Mouse (Mus musculus) midbrain, embryonic 16.5 days (tissue): Measurements from ENCODE around the gene Sphk1. TPM values are rescaled to one million over a fixed set of nuclear protein-coding genes. Genes with fewer than 3 reads are reported as not detected.

Experiments used
- ATAC-seq: fragments of 200-750 bp; cut with Nextera tagmentation; 2 replicates; pipeline ENCODE4 v1.8.0; 2017; ENCODE audit warnings: moderate TSS enrichment
- H3K27ac ChIP-seq: fragments of 300-500 bp; sonication (generic); 2 replicates; pipeline ENCODE4 v1.5.1; 2014; ENCODE audit warnings: mild to moderate bottlenecking, low read length, mixed read lengths
- H3K27me3 ChIP-seq: fragments of 300-500 bp; sonication (generic); 2 replicates; pipeline ENCODE4 v1.6.1; 2014; ENCODE audit warnings: low read depth, low read length, mixed read lengths; ENCODE audit not compliant: control insufficient read depth, insufficient read depth
- H3K36me3 ChIP-seq: fragments of 300-500 bp; sonication (generic); 2 replicates; pipeline ENCODE4 v1.6.1; 2014; ENCODE audit warnings: mild to moderate bottlenecking, low read length, moderate library complexity, mixed read lengths; ENCODE audit not compliant: control insufficient read depth, insufficient read depth
- H3K4me1 ChIP-seq: fragments of 300-500 bp; sonication (generic); 2 replicates; pipeline ENCODE4 v1.6.1; 2014; ENCODE audit warnings: mild to moderate bottlenecking, low read length, mixed read lengths; ENCODE audit not compliant: control insufficient read depth, insufficient read depth
- H3K4me2 ChIP-seq: fragments of 300-500 bp; sonication (generic); 2 replicates; pipeline ENCODE4 v1.6.1; 2014; ENCODE audit warnings: mild to moderate bottlenecking, low read length, mixed read lengths
- H3K4me3 ChIP-seq: fragments of 300-500 bp; sonication (generic); 2 replicates; pipeline ENCODE4 v1.5.1; 2014; ENCODE audit warnings: low read depth, mild to moderate bottlenecking, low read length, moderate library complexity, mixed read lengths
- H3K9ac ChIP-seq: fragments of 300-500 bp; sonication (generic); 2 replicates; pipeline ENCODE4 v1.6.1; 2014; ENCODE audit warnings: low read depth, low read length, mixed read lengths
- H3K9me3 ChIP-seq: fragments of 300-500 bp; sonication (generic); replicated peaks from 2 replicates; pipeline ENCODE4 v1.6.1; 2014; ENCODE audit warnings: mild to moderate bottlenecking, low read length, mixed read lengths; ENCODE audit not compliant: control insufficient read depth, poor library complexity, severe bottlenecking
- WGBS: fragments of 180-500 bp; shearing (Covaris S2); extraction: QIAGEN DNeasy Blood & Tissue Kit; methylation state at CpG from one replicate; pipeline ENCODE4 v1.1.7; 2014; 5-methylcytosine and 5-hydroxymethylcytosine counted together
- polyA plus RNA-seq: library from polyadenylated mRNA; unstranded; fragments of >200 nt; fragmentation: Nextera tagmentation; extraction: Ambion mirVana; gene quantifications from 2 replicates; pipeline ENCODE4 v1.2.1, GENCODE M21; 2015

The Sphk1 gene
- polyA plus RNA-seq, 1 experiment from 2014 or later: 5.5 TPM

DNA sequence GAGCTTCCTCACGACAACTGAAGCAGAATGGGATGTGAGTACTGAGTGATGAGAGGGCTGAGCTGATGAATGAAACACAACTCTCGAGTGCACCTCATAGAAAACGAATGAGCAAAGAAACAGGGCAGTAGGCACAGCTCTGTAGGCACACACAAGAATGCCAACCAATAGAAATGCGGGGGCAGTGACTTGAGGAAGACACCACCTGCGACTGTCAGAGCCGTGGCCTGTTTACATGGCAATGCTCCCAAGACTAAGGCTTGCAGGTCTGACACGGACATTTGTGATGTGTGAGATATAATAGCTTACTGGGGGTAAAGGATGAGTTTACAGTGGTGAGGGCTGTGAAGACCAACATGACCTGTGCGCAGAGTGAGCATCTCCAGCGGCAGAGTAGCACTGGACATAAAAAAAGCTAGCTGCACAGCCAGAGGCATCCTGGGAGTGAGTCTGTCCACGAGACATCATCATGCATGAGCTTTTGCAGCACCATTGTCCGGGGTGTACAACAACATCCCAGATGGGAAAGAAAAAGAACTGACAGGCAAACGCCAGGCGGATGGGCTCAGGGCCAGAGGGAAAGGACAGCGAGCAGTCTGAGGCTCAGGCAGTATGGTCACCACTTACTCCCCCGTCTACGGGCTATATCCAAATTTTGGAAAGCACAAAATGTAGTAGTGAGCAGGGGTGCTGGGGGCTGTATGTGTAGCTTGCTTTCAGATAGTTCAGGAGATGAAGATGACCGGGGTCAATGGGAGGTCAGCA, 16.8 kb downstream of the Sphk1 start:
- 80% methylated on average over 17 of the region's 17 CpGs for WGBS
- Histone ChIP-seq H3K36me3 (peaks cover 41% of the 10 kb centered on the region), H3K27ac (no peak overlapping the region), H3K4me1 (no peaks in the 10 kb centered on the region), H3K9me3 (no peaks in the 10 kb centered on the region), H3K4me3 (no peak overlapping the region), H3K4me2 (no peak overlapping the region), H3K9ac (no peak overlapping the region), H3K27me3 (no peaks in the 10 kb centered on the region)
- ATAC-seq: no peak

DNA sequence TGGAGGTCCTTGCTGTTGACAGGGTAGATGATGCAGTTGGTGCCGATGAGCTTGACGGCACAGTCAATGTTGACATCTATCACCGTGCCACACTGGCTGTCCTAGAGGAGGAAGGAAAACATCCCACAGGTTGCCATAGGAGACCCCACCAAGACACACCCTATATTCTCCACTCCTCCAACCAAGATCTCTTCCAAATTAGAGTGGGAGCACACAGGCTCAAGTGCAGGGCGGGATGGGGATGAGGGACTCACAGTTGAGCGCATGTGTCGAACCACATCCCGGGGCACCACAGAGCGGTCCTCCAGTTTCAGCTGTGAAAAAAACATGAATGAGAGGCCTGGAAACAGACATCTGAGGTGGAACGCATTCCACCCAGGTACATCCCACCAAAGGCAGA, 18.1 kb downstream of the Sphk1 start:
- H3K27me3 ChIP-seq: no peaks in the 10 kb centered on the region
- no peaks in the 10 kb centered on the region for H3K4me1 ChIP-seq
- H3K4me3 ChIP-seq: no peak overlapping the region
- H3K4me2 ChIP-seq: no peak overlapping the region
- H3K9ac ChIP-seq: no peak overlapping the region
- H3K27ac ChIP-seq: no peak overlapping the region
- no peak for ATAC-seq
- peaks cover 28% of the 10 kb centered on the region for H3K36me3 ChIP-seq
- no peaks in the 10 kb centered on the region for H3K9me3 ChIP-seq
- WGBS: 96% methylated on average over 9 of the region's 9 CpGs

DNA sequence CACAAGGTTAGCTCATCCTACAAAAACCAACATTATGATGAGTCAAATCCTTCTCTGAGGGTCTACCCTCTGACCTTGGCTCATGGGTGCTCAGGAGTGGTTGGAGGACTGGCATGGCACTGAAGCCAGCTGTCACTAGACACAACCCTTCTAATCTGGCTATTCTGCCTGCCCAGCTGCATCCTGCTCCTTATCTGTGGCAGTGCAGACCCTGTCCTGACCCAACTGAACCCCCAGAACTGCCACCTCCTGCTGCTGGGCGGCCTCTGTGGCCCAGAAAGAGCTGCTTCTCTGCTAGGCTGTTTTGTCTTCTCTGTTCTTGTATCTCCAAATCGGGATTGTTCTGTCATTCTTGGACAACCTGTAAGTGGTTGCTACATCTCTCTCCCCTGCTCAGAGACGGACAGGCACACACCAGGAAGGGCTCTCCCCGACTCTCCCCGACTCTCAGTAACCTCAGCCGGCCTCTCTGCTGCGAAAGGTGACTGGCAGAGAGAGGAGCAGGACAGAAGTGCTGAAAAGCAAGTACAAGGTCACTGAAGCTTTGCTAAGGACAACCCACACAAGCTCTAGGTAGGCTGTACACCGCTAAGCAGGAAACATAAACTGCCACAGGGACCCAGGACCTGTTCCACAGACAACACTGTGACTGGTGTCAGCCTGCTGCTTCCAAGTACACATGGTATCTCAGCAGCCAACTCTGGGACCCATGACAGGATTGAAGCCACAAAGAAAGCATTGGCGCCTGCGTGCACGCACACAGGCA, 18.7 kb downstream of the Sphk1 start:
- no peak overlapping the region for H3K9ac ChIP-seq
- no peaks in the 10 kb centered on the region for H3K27me3 ChIP-seq
- no peak for ATAC-seq
- no peaks in the 10 kb centered on the region for H3K9me3 ChIP-seq
- H3K36me3 ChIP-seq: peaks cover 21% of the 10 kb centered on the region
- H3K27ac ChIP-seq: no peak overlapping the region
- 93% methylated on average over 11 of the region's 11 CpGs for WGBS
- no peak overlapping the region for H3K4me2 ChIP-seq
- H3K4me3 ChIP-seq: no peak overlapping the region
- peaks cover 3% of the 10 kb centered on the region; the same call in 1 of the 2 replicates for H3K4me1 ChIP-seq

DNA sequence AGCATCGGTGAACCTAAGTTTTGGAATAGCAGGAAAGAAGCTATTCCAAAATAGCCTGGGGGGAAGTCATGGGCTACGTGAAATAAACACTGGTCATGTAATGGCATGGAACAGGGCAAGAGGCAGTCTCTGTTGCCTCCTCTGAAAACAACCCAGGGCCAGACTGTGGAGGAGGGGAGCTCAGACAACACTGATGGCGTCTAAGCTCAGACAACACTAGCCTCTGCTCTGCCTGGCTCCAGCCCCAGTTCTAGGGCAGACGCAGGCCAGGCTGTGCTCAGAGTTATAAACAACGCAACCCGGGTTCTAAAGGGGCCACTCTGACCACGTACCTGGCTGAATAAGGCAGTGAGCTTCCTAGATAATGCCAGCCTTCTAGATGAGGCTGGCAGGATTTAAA, 20.0 kb downstream of the Sphk1 start:
- H3K9ac ChIP-seq: no peak overlapping the region
- no peaks in the 10 kb centered on the region for H3K27me3 ChIP-seq
- H3K27ac ChIP-seq: no peak overlapping the region
- no peak overlapping the region for H3K4me3 ChIP-seq
- H3K4me2 ChIP-seq: no peak overlapping the region
- ATAC-seq: no peak
- 79% methylated on average over 7 of the region's 7 CpGs for WGBS
- peaks cover 14% of the 10 kb centered on the region for H3K4me1 ChIP-seq
- H3K9me3 ChIP-seq: no peaks in the 10 kb centered on the region
- H3K36me3 ChIP-seq: peaks cover 9% of the 10 kb centered on the region

DNA sequence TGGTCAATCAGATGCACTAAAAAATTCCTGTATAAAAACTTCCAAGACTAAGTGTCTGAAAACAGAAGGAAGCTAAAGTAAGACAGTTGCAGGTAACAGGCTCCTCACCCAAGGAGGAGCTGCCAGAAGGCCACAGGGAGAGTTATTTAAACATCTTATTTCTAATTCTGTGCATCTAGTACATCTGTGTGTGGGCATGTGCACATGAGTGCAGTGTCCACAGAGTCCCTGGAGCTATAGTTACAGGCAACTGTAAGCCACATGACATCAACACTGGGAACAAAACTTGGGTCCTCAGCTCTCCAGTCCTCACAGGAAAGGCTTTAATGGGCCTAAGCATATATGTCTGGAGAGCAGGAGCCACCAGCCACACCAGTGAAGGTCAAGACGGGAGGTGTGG, 21.5 kb downstream of the Sphk1 start:
- Histone ChIP-seq H3K4me2 (no peak overlapping the region), H3K27me3 (no peaks in the 10 kb centered on the region), H3K4me3 (no peak overlapping the region), H3K27ac (no peak overlapping the region), H3K4me1 (peaks cover 17% of the 10 kb centered on the region), H3K36me3 (peaks cover 3% of the 10 kb centered on the region), H3K9ac (no peak overlapping the region), H3K9me3 (no peaks in the 10 kb centered on the region)
- WGBS: 89% methylated on average over 1 of the region's 1 CpGs
- no peak for ATAC-seq

DNA sequence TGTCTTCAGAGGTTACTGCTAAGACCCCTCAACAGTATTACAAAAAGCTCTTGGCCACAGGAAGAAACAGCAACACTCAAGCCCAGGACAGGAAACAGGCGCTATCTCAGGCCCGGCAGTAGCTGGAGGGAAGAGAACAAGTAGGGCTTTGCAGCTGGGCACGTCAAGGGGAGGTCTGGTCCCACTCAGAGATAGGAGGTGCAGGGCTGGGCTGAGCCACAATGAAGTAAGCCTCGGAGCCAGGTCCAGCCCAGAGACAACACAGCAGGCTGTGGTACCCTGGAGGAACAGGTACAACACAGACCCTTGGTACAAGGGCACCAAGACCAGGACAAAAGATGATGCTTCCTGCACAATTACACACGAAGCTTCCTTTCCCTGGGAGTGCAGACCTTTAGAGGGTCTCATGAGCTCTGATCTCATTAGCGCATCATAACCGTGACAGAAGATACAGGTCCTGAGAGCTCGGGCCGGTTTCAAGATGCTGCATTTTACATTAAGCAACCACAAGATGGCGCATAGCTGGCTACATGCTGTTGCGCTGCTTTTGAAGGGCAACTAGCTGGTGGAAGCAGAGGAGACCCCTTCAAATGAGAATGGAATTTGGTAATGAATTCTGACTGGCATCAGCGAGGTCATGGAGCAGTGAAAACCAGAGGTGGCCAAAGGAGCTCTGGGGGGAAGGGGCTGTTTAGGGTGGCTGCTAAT, 23.6 kb downstream of the Sphk1 start:
- H3K9ac ChIP-seq: no peak overlapping the region
- H3K4me1 ChIP-seq: peaks cover 22% of the 10 kb centered on the region
- H3K27ac ChIP-seq: peak overlapping the region; percentile 40; the same call in 1 of the 2 replicates
- H3K9me3 ChIP-seq: no peaks in the 10 kb centered on the region
- H3K36me3 ChIP-seq: no peaks in the 10 kb centered on the region
- H3K27me3 ChIP-seq: no peaks in the 10 kb centered on the region
- 36% methylated on average over 12 of the region's 12 CpGs for WGBS
- H3K4me2 ChIP-seq: no peak overlapping the region
- ATAC-seq: peak; percentile 30; the same call in 1 of the 2 replicates
- H3K4me3 ChIP-seq: no peak overlapping the region

DNA sequence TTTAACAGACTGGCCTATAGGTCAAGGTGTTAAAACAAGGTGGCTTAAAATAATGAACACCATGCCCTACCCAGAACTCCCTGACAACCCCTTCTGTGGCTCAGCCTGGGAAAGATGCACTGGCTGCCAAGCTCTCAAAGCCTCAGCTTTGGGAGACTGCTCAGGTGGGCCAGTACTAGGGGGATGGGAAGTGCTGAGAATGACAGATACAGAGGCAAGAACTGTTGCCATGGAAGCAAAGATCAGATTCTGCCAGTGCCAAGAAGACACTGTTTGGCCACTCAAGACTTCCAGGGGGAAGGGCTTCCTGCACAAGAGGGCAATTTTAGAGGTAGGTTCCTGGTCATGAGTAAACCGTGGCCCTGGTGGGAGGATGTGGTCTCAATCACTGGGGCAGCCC, 24.8 kb downstream of the Sphk1 start:
- H3K36me3 ChIP-seq: no peaks in the 10 kb centered on the region

DNA sequence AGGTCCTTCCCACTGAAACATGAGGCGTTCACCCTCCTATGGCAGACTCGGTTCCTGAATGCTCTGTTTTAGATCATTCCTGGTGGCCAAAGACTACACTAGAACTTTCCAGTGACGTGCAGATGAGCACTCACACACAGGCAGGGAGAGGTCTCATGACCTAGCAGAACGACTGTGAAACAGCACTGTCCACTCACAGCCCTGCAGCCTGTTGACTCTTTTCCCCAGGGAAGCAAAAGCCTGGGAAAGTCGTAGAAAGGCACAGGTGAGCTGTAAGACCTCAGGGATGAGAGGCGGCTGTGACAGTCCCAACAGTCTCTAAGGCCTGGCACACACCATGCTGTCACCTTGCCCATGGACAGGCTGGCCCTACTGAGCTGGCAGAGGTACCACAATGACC, 25.6 kb downstream of the Sphk1 start:
- H3K27me3 ChIP-seq: no peaks in the 10 kb centered on the region
- no peak overlapping the region for H3K9ac ChIP-seq
- H3K36me3 ChIP-seq: no peaks in the 10 kb centered on the region
- no peak overlapping the region for H3K27ac ChIP-seq
- H3K4me3 ChIP-seq: no peak overlapping the region
- no peak overlapping the region for H3K4me2 ChIP-seq
- WGBS: 70% methylated on average over 6 of the region's 6 CpGs
- ATAC-seq: no peak
- H3K9me3 ChIP-seq: no peaks in the 10 kb centered on the region
- H3K4me1 ChIP-seq: peaks cover 22% of the 10 kb centered on the region

More for the DNA sequence above, 24.8 kb downstream of the Sphk1 start:
- Histone ChIP-seq H3K9ac (no peak overlapping the region), H3K27me3 (no peaks in the 10 kb centered on the region), H3K4me2 (no peak overlapping the region), H3K4me3 (no peak overlapping the region), H3K9me3 (no peaks in the 10 kb centered on the region), H3K4me1 (peaks cover 22% of the 10 kb centered on the region), H3K27ac (peak overlapping the region; percentile 24; the same call in 1 of the 2 replicates)
- WGBS: 88% methylated on average over 1 of the region's 1 CpGs
- ATAC-seq: peak; percentile 40; the same call in 1 of the 2 replicates
